Mouse (Mus musculus) thymus, adult 2 months (tissue): ENCODE results near the gene Tspan32. TPM values are rescaled to one million over a fixed set of nuclear protein-coding genes. Genes with fewer than 3 reads are reported as not detected.

ENCODE experiments used
- DNase-seq: peaks from one replicate; pipeline ENCODE4 v3.0.0; 2021
- H3K27ac ChIP-seq: fragments of 200-500 bp; 2 replicates; pipeline ENCODE4 v1.5.1; 2012; ENCODE audit warnings: low read length, control low read depth; ENCODE audit not compliant: control insufficient read depth, insufficient read depth
- H3K27me3 ChIP-seq: fragments of 200-500 bp; 2 replicates; pipeline ENCODE4 v1.6.1; 2012; ENCODE audit warnings: mild to moderate bottlenecking, low read length, moderate library complexity, mixed read lengths; ENCODE audit not compliant: control insufficient read depth, insufficient read depth
- H3K36me3 ChIP-seq: fragments of 200-500 bp; 2 replicates; pipeline ENCODE4 v1.6.1; 2012; ENCODE audit warnings: mild to moderate bottlenecking, low read length, moderate library complexity; ENCODE audit not compliant: control insufficient read depth, insufficient read depth
- H3K4me1 ChIP-seq: fragments of 200-500 bp; replicated peaks from 2 replicates; pipeline ENCODE4 v1.6.1; 2012; ENCODE audit warnings: low read length; ENCODE audit not compliant: control insufficient read depth, insufficient read depth
- H3K4me3 ChIP-seq: fragments of 200-500 bp; 2 replicates; pipeline ENCODE4 v1.5.1; 2012; ENCODE audit warnings: mild to moderate bottlenecking, low read length, control low read depth, moderate library complexity; ENCODE audit not compliant: control insufficient read depth, insufficient read depth
- CTCF ChIP-seq: fragments of 200-500 bp; IDR thresholded peaks from 2 replicates; pipeline ENCODE4 v1.5.1; 2012; ENCODE audit warnings: mild to moderate bottlenecking, control low read depth, low read length, moderate library complexity, borderline replicate concordance; ENCODE audit not compliant: control insufficient read depth, poor library complexity, insufficient read depth; ENCODE audit errors: extremely low read depth
- POLR2A ChIP-seq: fragments of 200-500 bp; IDR thresholded peaks from 2 replicates; pipeline ENCODE4 v1.6.1; 2012; ENCODE audit warnings: mild to moderate bottlenecking, low read length, control low read depth, moderate library complexity; ENCODE audit not compliant: control insufficient read depth, poor library complexity, insufficient read depth; ENCODE audit errors: extremely low read depth
- WGBS: fragments of 180-500 bp; shearing (Covaris S2); methylation state at CpG from one replicate; pipeline ENCODE4 v1.1.7; 2018; 5-methylcytosine and 5-hydroxymethylcytosine counted together
- polyA plus RNA-seq: library from polyadenylated mRNA; depleted of rRNA; stranded (reverse); fragments of >200 nt; gene quantifications from 2 replicates; pipeline ENCODE4 v1.2.3, GENCODE M21; 2012

Gene Tspan32
- polyA plus RNA-seq, 1 experiment = 92.3 TPM

DNA sequence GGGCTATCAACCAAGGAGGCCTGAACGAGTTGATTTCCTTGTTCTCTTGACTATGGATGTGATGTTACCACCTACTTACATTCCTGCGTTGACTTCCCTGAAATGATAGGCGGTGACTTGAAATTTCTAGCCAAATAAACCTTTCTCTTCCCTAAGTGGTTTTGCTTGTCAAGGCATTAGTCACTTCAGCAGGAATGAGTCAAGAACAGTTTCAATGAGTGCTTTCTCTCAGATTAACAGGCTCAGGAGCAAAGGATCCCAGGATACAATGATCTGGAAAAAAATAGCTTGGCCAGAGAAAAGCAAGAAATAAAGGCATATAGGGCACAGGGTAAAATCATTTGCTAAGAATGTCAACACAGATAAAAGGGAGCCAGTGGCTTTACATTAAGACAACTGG is 20.6 kb downstream of the Tspan32 start:
- Histone ChIP-seq H3K36me3 (no peaks in the 10 kb centered on the region), H3K27me3 (no peaks in the 10 kb centered on the region), H3K4me1 (no peaks in the 10 kb centered on the region), H3K4me3 (no peak overlapping the region), H3K27ac (no peak overlapping the region)
- WGBS = 96% methylated on average over 3 of the region's 3 CpGs
- DNase-seq = no peak
- TF ChIP-seq POLR2A (no peak), CTCF (no peak)

DNA sequence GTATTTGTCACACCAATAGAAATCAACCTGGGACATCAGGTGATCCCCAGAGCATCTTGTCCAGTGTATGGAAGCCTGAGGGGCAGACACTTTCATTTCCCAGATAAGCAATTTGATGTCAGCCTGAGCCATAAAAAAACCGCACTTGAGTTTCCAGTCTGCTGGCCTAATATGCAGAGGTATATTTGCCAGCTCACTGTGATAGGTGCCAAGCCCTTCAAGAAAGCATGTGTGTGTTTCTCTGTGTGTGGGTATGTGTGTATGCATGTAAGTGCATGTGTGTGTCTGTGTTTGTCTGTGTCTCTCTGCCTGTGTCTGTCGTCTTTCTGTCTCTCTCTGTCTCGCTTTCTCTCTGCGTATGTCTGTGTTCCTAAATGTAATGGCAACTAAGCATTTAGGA is 22.4 kb downstream of the Tspan32 start:
- WGBS = 98% methylated on average over 4 of the region's 4 CpGs
- no peak overlapping the region for H3K27ac ChIP-seq
- TF ChIP-seq CTCF (no peak), POLR2A (no peak)
- H3K36me3 ChIP-seq = no peaks in the 10 kb centered on the region
- H3K4me1 ChIP-seq = no peaks in the 10 kb centered on the region
- no peaks in the 10 kb centered on the region for H3K27me3 ChIP-seq
- no peak overlapping the region for H3K4me3 ChIP-seq
- DNase-seq = no peak

DNA sequence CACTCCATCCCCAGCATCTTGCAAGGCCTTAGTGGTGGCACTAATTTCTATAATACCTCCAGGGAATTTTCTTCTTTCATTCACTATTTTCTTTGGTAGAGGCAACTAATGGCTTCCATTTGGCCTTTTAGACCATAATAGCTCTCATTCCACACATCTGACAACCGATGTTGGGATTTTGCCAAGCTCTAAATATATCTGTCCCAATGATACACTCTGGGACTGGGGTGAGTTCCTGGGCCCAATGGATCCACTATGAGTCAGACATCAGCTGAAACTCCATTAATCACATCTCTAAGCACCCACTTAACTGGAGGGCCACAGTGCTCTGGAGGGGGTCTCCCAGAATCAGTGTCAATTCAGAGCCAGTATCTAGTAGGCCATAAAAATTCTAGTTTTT is 27.0 kb downstream of the Tspan32 start:
- WGBS = 95% methylated on average over 1 of the region's 1 CpGs
- Histone ChIP-seq H3K36me3 (no peaks in the 10 kb centered on the region), H3K27ac (no peak overlapping the region), H3K27me3 (no peaks in the 10 kb centered on the region), H3K4me1 (no peaks in the 10 kb centered on the region), H3K4me3 (no peak overlapping the region)
- TF ChIP-seq CTCF = no peak
- TF ChIP-seq POLR2A = no peak
- no peak for DNase-seq

DNA sequence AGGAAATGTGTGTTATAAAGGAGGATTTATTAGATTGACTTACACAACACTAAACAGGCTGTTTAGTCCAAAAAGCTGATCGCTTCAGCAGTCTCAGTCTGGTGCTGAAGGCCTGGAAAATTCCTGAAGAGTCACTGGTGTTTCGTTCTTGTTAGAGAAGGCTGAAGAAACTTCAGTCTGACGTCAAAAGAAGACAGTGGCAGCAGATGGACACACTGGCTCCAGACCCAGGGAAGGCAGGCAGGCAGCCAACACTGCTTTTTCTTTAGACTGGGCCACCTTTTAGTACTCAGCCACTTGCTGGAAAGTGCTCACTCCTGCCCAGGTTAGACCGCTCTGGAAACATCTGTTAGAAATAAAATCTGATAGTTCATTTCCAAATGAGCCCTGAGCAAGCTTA is 28.7 kb downstream of the Tspan32 start:
- Histone ChIP-seq H3K4me3 (no peak overlapping the region), H3K27me3 (no peaks in the 10 kb centered on the region), H3K27ac (no peak overlapping the region), H3K36me3 (no peaks in the 10 kb centered on the region), H3K4me1 (no peaks in the 10 kb centered on the region)
- WGBS = 95% methylated on average over 4 of the region's 4 CpGs
- DNase-seq = no peak
- no peak for TF ChIP-seq POLR2A
- TF ChIP-seq CTCF = no peak

DNA sequence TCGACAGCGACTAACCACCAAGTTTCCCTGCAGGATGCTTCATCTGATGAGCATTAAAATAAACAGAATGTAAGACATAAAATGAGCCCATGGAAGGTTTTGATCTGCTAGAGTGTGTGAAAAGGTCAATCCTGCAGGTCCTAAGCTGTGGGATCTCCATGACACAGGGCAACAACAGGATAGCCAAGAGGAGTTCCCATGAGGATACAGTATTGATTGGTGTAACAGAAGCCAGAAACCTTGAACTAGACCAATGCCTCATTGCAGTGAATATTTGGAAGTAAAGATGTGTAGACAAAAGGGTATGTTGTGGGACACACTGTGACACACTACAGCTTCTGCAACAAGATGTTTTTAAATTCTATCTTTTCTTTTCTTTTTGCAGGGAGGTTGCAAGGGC is 29.3 kb downstream of the Tspan32 start:
- Histone ChIP-seq H3K4me3 (no peak overlapping the region), H3K4me1 (no peaks in the 10 kb centered on the region), H3K36me3 (no peaks in the 10 kb centered on the region), H3K27ac (no peak overlapping the region), H3K27me3 (no peaks in the 10 kb centered on the region)
- no peak for TF ChIP-seq CTCF
- TF ChIP-seq POLR2A = no peak
- WGBS = 97% methylated on average over 2 of the region's 2 CpGs
- no peak for DNase-seq

DNA sequence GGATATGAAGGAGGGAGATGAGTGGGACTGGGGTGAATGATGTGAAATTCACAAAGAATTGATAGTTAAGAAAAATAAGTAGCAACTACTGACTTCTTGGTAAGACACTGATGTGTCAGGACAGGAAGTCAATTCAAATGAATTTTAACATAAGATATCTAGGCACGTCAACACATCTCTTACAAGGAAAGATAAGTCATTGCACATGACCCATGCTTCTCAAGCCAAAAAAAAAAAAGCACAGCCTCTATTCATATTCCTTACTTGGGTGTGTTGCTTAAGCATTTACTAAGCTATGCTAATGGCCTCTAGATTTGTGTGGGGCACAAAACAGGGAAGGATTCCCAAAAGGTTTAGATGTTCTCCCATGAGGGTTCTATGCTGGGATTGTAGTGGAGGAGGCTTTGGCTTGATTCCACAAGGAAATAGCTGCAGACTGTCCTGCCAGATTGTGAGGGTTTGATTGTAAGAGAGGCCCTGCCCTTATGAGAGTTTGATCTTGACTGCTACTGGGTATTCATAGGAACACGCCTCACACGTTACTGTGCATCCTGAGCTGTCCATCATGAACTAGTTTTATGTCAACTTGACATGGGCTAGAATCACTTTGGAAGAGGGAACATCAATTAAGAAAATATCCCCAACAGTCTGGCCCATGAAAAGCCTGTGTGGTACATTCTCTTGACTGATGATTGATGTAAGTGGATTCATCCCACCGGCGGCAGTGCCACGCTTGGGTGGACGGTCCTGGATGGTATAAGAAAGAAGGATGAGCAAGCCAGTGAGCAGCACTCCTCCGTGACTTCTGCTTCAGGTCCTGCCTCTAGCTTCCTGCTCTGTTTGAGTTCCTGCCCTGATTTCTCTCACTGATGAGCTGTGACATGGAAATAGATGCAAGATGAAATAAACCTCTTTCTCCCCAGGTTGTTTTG is 29.9 kb downstream of the Tspan32 start:
- no peak overlapping the region for H3K4me3 ChIP-seq
- no peak for DNase-seq
- no peak for TF ChIP-seq CTCF
- TF ChIP-seq POLR2A = no peak
- no peaks in the 10 kb centered on the region for H3K27me3 ChIP-seq
- no peaks in the 10 kb centered on the region for H3K4me1 ChIP-seq
- no peak overlapping the region for H3K27ac ChIP-seq
- 99% methylated on average over 8 of the region's 8 CpGs for WGBS
- H3K36me3 ChIP-seq = no peaks in the 10 kb centered on the region
